Comparison of ENCODE assay signal across 27 mouse cellular contexts in the genomic region with DNA sequence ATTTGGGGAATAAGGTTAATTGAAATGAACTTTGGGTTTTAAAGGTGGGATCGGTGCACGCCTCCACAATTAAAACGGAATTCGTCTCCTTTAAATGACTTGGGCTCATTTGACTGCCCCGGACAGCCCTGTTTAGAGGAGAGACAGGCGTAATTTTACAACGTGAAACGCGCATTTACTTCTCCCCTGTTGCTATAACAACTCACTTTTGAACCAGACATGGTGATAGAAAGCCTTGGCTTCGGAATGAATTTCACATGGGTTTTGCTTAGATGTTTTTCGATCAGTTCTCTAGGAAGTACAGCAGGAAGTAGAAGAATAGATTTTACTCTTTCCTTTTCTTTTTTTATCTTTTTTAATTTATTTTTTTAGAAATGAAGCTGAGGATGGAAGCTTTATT.
DNase-seq lines count a peak whose midpoint lies in the region; ATAC-seq and TF ChIP-seq lines count a peak whose summit lies in the region.
"Had no signal": no experiment of that assay in that cellular context is flagged by ENCODE, and none has a peak within 500 bp of the region (broad histone marks: within the 10 kb centered on the region; RNA-seq: fewer than 3 reads in every experiment).

No protein-coding gene starts in this region.

- H3K27ac ChIP-seq in forebrain, embryonic 14.5 days (ENCODE audit: low read depth, low read length), result no peak overlapping the region
- no peak overlapping the region for H3K27ac ChIP-seq in forebrain, embryonic 10.5 days
- H3K27ac ChIP-seq in layer of hippocampus, adult 2 months, result peak overlapping the region; percentile 25
- H3K27ac ChIP-seq in kidney, adult 2 months (ENCODE audit: insufficient read depth, low read depth, low read length), result no peak overlapping the region
- H3K27ac ChIP-seq: embryonic facial prominence, embryonic 13.5 days; embryonic facial prominence, embryonic 15.5 days; forebrain, embryonic 13.5 days had no signal

- no peak for TF ChIP-seq CTCF in layer of hippocampus, adult 2 months (conservative IDR thresholded peaks at IDR 0.05)
- no peak for TF ChIP-seq CTCF in brain, embryonic 14.5 days (IDR thresholded peaks at IDR 0.05; ENCODE audit: borderline replicate concordance, extremely low read depth, insufficient read depth, insufficient read length)
- no peak for TF ChIP-seq CTCF in kidney, adult 2 months (conservative IDR thresholded peaks at IDR 0.05; ENCODE audit: insufficient read depth, insufficient read length, low read depth, low read length)

- H3K36me3 ChIP-seq in forebrain, embryonic 14.5 days (ENCODE audit: control insufficient read depth, insufficient read depth, low read length), result no peaks in the 10 kb centered on the region
- H3K36me3 ChIP-seq in forebrain, embryonic 10.5 days (replicated peaks), result no peaks in the 10 kb centered on the region
- no peaks in the 10 kb centered on the region for H3K36me3 ChIP-seq in kidney, adult 2 months (ENCODE audit: control insufficient read depth, insufficient read depth, low read length)
- H3K36me3 ChIP-seq: embryonic facial prominence, embryonic 13.5 days; embryonic facial prominence, embryonic 15.5 days; G1E had no signal

- TF ChIP-seq POLR2A in brain, embryonic 14.5 days (IDR thresholded peaks at IDR 0.05; ENCODE audit: borderline replicate concordance, extremely low read depth, insufficient read depth, insufficient read length, poor library complexity, severe bottlenecking), result no peak
- TF ChIP-seq POLR2A in kidney, adult 2 months (IDR thresholded peaks at IDR 0.05; ENCODE audit: low read depth, low read length), result no peak

- H3K4me1 ChIP-seq in forebrain, embryonic 14.5 days (ENCODE audit: control insufficient read depth, insufficient read depth, low read length), result peaks cover 8% of the 10 kb centered on the region; the same call in 1 of the 2 replicates
- H3K4me1 ChIP-seq in forebrain, embryonic 10.5 days, result peaks cover 26% of the 10 kb centered on the region
- H3K4me1 ChIP-seq in kidney, adult 2 months (ENCODE audit: control insufficient read depth, insufficient read depth, low read length), result no peaks in the 10 kb centered on the region
- H3K4me1 ChIP-seq: embryonic facial prominence, embryonic 13.5 days; embryonic facial prominence, embryonic 15.5 days had no signal

- H3K9me3 ChIP-seq in forebrain, embryonic 14.5 days (replicated peaks; ENCODE audit: control insufficient read depth, low read length), result no peaks in the 10 kb centered on the region
- no peaks in the 10 kb centered on the region for H3K9me3 ChIP-seq in forebrain, embryonic 10.5 days
- H3K9me3 ChIP-seq: embryonic facial prominence, embryonic 13.5 days; embryonic facial prominence, embryonic 15.5 days; forebrain, embryonic 13.5 days; G1E had no signal

- no peak for ATAC-seq in forebrain, embryonic 14.5 days
- peak; percentile 31; the same call in 1 of the 2 replicates for ATAC-seq in frontal cortex, adult (ENCODE audit: low TSS enrichment)
- ATAC-seq: CD4-positive, CD25-positive, alpha-beta regulatory T cell, adult 4 months; forebrain, embryonic 13.5 days; Patski had no signal

- DNase-seq in forebrain, embryonic 14.5 days (ENCODE audit: low spot score), result peak; percentile 35
- no peak for DNase-seq in forebrain, embryonic 10.5 days (ENCODE audit: extremely low spot score, low spot score)
- DNase-seq in frontal cortex, postnatal 25 days (ENCODE audit: low spot score in 2 of 2), result no peak
- DNase-seq in layer of hippocampus, adult 2 months (ENCODE audit: low spot score in 2 of 2), result peak in 1 of 2 experiments; percentile 17
- DNase-seq in layer of hippocampus, adult 8-10 months (ENCODE audit: low spot score in 2 of 2), result no peak
- peak; percentile 47 for DNase-seq in brain, embryonic 14.5 days (ENCODE audit: low read depth)
- DNase-seq in kidney, adult 2 months, result no peak
- DNase-seq: adrenal gland, adult 2 months; adrenal gland, postnatal 10 days; adrenal gland, postnatal 25 days; B cell, adult 2 months; cerebellum, adult 11 months; cerebellum, adult 18-20 months; cerebellum, adult 8-10 months; cerebellum, adult 9-11 months; cerebellum, postnatal 14 days; cerebellum, postnatal 36 days; embryo, embryonic 11 days had no signal

- no peak overlapping the region for H3K4me2 ChIP-seq in forebrain, embryonic 14.5 days (ENCODE audit: low read length)
- H3K4me2 ChIP-seq: embryonic facial prominence, embryonic 13.5 days; embryonic facial prominence, embryonic 15.5 days; forebrain, embryonic 13.5 days had no signal

- H3K9ac ChIP-seq in forebrain, embryonic 14.5 days (ENCODE audit: low read length), result no peak overlapping the region
- H3K9ac ChIP-seq: embryonic facial prominence, embryonic 13.5 days; embryonic facial prominence, embryonic 15.5 days; forebrain, embryonic 13.5 days had no signal

- WGBS in forebrain, embryonic 14.5 days, result 80% methylated on average over 11 of the region's 11 CpGs
- WGBS in forebrain, embryonic 10.5 days, result 78% methylated on average over 11 of the region's 11 CpGs
- 80% methylated on average over 11 of the region's 11 CpGs for WGBS in kidney, adult 2 months

- no peak overlapping the region for H3K4me3 ChIP-seq in forebrain, embryonic 14.5 days (ENCODE audit: low read depth, low read length)
- H3K4me3 ChIP-seq in forebrain, embryonic 10.5 days, result no peak overlapping the region
- peak overlapping the region; percentile 34 for H3K4me3 ChIP-seq in layer of hippocampus, adult 2 months
- H3K4me3 ChIP-seq in kidney, adult 2 months (ENCODE audit: insufficient read depth, low read depth, low read length), result no peak overlapping the region
- H3K4me3 ChIP-seq: embryonic facial prominence, embryonic 13.5 days; embryonic facial prominence, embryonic 15.5 days; erythroblast, embryonic 14.5 days; forebrain, embryonic 13.5 days had no signal

- H3K27me3 ChIP-seq in forebrain, embryonic 14.5 days (replicated peaks; ENCODE audit: control insufficient read depth, insufficient read depth, low read length), result no peaks in the 10 kb centered on the region
- no peaks in the 10 kb centered on the region for H3K27me3 ChIP-seq in forebrain, embryonic 10.5 days (ENCODE audit: poor library complexity, severe bottlenecking)
- no peaks in the 10 kb centered on the region for H3K27me3 ChIP-seq in kidney, adult 2 months (replicated peaks; ENCODE audit: control insufficient read depth, insufficient read depth, low read length)
- H3K27me3 ChIP-seq: CH12.LX; embryonic facial prominence, embryonic 13.5 days; embryonic facial prominence, embryonic 15.5 days; forebrain, embryonic 13.5 days; Patski had no signal

Comparison
In these comparisons a context has a peak if more than half of its experiments do, and no peak if none do; other contexts are left out.
1. DNase-seq: peak in forebrain, embryonic 14.5 days (single experiment) and brain, embryonic 14.5 days (single experiment); none in forebrain, embryonic 10.5 days (single experiment), frontal cortex, postnatal 25 days (0 of 2), layer of hippocampus, adult 8-10 months (0 of 2) and kidney, adult 2 months (single experiment).